Mouse (Mus musculus) kidney, adult 2 months (tissue): ENCODE data around the gene Dnajc7. TPM values are rescaled to one million over a fixed set of nuclear protein-coding genes. Genes with fewer than 3 reads are reported as not detected.

Source experiments
- DNase-seq: peaks from one replicate; pipeline ENCODE4 v3.0.0; 2021
- H3K27ac ChIP-seq: fragments of 200-500 bp; 2 replicates; pipeline ENCODE4 v1.5.1; 2012; ENCODE audit warnings: low read depth, low read length, control low read depth, inconsistent platforms; ENCODE audit not compliant: insufficient read depth
- H3K27me3 ChIP-seq: fragments of 200-500 bp; replicated peaks from 2 replicates; pipeline ENCODE4 v1.6.1; 2012; ENCODE audit warnings: mild to moderate bottlenecking, moderate library complexity, low read length, inconsistent platforms; ENCODE audit not compliant: control insufficient read depth, insufficient read depth
- H3K36me3 ChIP-seq: fragments of 200-500 bp; 2 replicates; pipeline ENCODE4 v1.6.1; 2012; ENCODE audit warnings: mild to moderate bottlenecking, moderate library complexity, low read length, inconsistent platforms; ENCODE audit not compliant: control insufficient read depth, insufficient read depth
- H3K4me1 ChIP-seq: fragments of 200-500 bp; 2 replicates; pipeline ENCODE4 v1.6.1; 2011; ENCODE audit warnings: low read length; ENCODE audit not compliant: control insufficient read depth, insufficient read depth
- H3K4me3 ChIP-seq: fragments of 200-500 bp; 2 replicates; pipeline ENCODE4 v1.5.1; 2011; ENCODE audit warnings: mild to moderate bottlenecking, low read depth, low read length, control low read depth; ENCODE audit not compliant: insufficient read depth
- CTCF ChIP-seq: fragments of 200-500 bp; conservative IDR thresholded peaks from 2 replicates; pipeline ENCODE4 v1.5.1; 2011; ENCODE audit warnings: low read depth, mild to moderate bottlenecking, control low read depth, low read length, moderate library complexity, mixed read lengths; ENCODE audit not compliant: insufficient read depth, insufficient read length
- POLR2A ChIP-seq: fragments of 200-500 bp; IDR thresholded peaks from one replicate; pipeline ENCODE4 v1.6.1; 2011; ENCODE audit warnings: low read depth, low read length, control low read depth
- WGBS: fragments of 180-500 bp; shearing (Covaris S2); methylation state at CpG from one replicate; pipeline ENCODE4 v1.1.7; 2018; 5-methylcytosine and 5-hydroxymethylcytosine counted together
- polyA plus RNA-seq: library from polyadenylated mRNA; depleted of rRNA; stranded (reverse); fragments of >200 nt; gene quantifications from 2 replicates; pipeline ENCODE4 v1.2.3, GENCODE M21; 2012

Dnajc7 gene
- polyA plus RNA-seq, 1 experiment, result 45.6 TPM

- WGBS, result 85% methylated on average over 5 of the region's 5 CpGs
These were observed 3.6 kb downstream of the Dnajc7 start for GRCm38 (mm10) chr11:100616332-100616731.

DNA sequence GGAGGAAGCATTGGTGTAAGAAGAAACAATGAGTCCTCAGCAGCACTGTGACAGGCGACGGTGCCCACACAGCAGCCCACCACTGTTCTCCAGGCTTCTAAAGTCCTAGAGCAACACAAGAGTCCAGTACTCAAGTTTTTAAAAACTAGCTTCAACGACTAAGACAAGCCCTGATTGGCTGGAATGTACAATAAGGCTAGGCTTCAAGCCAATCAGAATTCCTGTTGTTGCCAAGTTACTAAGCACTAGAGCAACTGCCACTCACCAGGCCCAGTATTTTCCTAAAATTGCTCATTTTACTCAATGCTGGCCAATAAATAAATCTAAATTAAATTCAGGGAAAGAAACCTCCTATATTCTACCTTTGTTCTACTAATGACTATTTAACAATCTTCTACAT lies 6.7 kb downstream of the Dnajc7 start:
- Histone ChIP-seq H3K27me3 (no peaks in the 10 kb centered on the region), H3K4me1 (peaks cover 17% of the 10 kb centered on the region; the same call in 1 of the 2 replicates), H3K36me3 (no peaks in the 10 kb centered on the region), H3K4me3 (no peak overlapping the region), H3K27ac (no peak overlapping the region)
- TF ChIP-seq POLR2A, result no peak
- TF ChIP-seq CTCF, result no peak
- DNase-seq, result peak; percentile 41
- WGBS, result 85% methylated on average over 3 of the region's 3 CpGs

More at GRCm38 (mm10) chr11:100616332-100616731, 3.6 kb downstream of the Dnajc7 start:
- H3K4me1 ChIP-seq, result peaks cover 7% of the 10 kb centered on the region; the same call in 1 of the 2 replicates
- H3K36me3 ChIP-seq, result no peaks in the 10 kb centered on the region
- no peak overlapping the region for H3K4me3 ChIP-seq
- no peak for DNase-seq
- TF ChIP-seq POLR2A (no peak), CTCF (no peak)
- no peaks in the 10 kb centered on the region for H3K27me3 ChIP-seq
- no peak overlapping the region for H3K27ac ChIP-seq

GRCm38 (mm10) chr11:100611627-100612026 lies 8.3 kb downstream of the Dnajc7 start:
- Histone ChIP-seq H3K27me3 (no peaks in the 10 kb centered on the region), H3K4me3 (no peak overlapping the region), H3K27ac (peak overlapping the region; percentile 3; the same call in 1 of the 2 replicates), H3K4me1 (peaks cover 16% of the 10 kb centered on the region; the same call in 1 of the 2 replicates), H3K36me3 (no peaks in the 10 kb centered on the region)
- no peak for DNase-seq
- no peak for TF ChIP-seq POLR2A
- peak; percentile 26; the same call in 1 of the 2 replicates for TF ChIP-seq CTCF
- WGBS, result 76% methylated on average over 6 of the region's 6 CpGs

DNA sequence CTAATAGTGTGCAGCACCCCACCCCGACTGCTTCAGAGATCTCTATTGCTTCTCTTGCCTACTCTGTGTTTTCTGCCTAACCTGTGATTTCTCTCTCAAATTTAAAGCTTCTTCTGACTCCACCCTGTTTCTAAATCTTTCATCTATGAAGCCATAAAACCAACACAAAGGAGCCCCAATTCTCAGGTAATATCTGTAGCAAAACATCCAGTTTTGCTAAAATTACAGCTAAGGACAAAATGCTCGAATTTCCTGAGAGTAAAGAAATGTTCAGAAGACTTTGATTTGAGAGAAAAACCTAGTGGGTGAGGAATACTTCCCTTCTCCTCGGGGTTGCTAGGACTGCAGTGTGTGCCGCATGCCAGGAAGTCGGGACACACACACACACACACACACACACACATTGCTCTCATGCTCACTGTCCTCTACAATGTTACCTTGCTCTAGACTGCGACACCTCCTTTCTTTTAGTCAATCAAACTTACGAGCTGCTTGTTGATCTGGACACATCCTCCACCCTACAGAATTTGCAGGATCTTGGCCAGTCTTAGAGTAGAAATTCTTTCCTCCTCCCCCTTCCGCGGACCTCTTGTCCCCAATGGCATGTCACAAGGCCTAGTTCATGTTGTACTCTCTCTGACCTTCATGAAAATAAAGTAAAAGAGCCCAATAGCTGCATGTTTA lies 9.8 kb downstream of the Dnajc7 start:
- Histone ChIP-seq H3K27me3 (no peaks in the 10 kb centered on the region), H3K4me3 (peak overlapping the region; percentile 27; the same call in 1 of the 2 replicates), H3K27ac (peak overlapping the region; percentile 91), H3K36me3 (no peaks in the 10 kb centered on the region), H3K4me1 (peaks cover 16% of the 10 kb centered on the region; the same call in 1 of the 2 replicates)
- TF ChIP-seq POLR2A (no peak), CTCF (no peak)
- peak; percentile 71 for DNase-seq
- 29% methylated on average over 9 of the region's 9 CpGs for WGBS

DNA sequence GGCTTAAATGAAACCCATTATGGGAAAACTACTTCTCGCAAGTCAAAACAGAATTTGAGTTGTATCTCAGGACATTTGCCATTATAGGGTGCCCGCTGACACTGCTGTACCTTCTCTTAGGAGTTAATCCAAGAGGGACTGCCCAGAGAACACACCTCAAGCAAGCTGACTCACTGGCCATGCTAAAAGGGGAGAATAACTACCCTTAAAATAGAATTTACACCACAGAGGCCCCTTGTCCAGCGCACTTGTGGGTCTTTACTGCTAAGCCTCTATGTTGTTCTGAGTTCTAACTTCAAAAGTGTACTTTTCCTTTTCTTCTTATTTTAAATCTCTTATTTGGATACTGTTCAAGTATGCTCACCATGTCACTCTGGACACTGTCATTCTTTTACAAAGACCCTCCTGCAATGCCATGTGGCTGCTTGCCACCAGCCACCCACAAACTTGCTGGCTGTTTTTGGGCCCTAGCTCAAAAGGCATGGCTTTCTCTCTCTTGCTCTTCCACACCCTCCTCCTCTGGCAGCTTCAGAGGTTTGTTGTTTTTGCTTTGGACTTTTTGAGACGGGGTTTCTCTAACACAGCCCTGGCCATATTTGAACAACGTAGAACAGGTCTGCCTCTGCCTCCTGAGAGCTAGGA lies 10.5 kb downstream of the Dnajc7 start:
- no peak for DNase-seq
- Histone ChIP-seq H3K27me3 (no peaks in the 10 kb centered on the region), H3K4me3 (no peak overlapping the region), H3K4me1 (peaks cover 17% of the 10 kb centered on the region; the same call in 1 of the 2 replicates), H3K36me3 (no peaks in the 10 kb centered on the region), H3K27ac (peak overlapping the region; percentile 91)
- no peak for TF ChIP-seq POLR2A
- TF ChIP-seq CTCF, result no peak
- WGBS, result 69% methylated on average over 5 of the region's 5 CpGs

GRCm38 (mm10) chr11:100608796-100609195 lies 11.2 kb downstream of the Dnajc7 start:
- Histone ChIP-seq H3K27ac (peak overlapping the region; percentile 24), H3K4me3 (no peak overlapping the region), H3K27me3 (no peaks in the 10 kb centered on the region), H3K36me3 (no peaks in the 10 kb centered on the region), H3K4me1 (peaks cover 18% of the 10 kb centered on the region; the same call in 1 of the 2 replicates)
- TF ChIP-seq POLR2A, result no peak
- WGBS, result 26% methylated on average over 4 of the region's 4 CpGs
- peak; percentile 36 for DNase-seq

- Histone ChIP-seq H3K27ac (no peak overlapping the region), H3K27me3 (no peaks in the 10 kb centered on the region), H3K4me3 (no peak overlapping the region), H3K4me1 (peaks cover 18% of the 10 kb centered on the region; the same call in 1 of the 2 replicates), H3K36me3 (no peaks in the 10 kb centered on the region)
- WGBS, result 85% methylated on average over 6 of the region's 6 CpGs
- no peak for DNase-seq
- TF ChIP-seq POLR2A (no peak), CTCF (no peak)
These were observed 12.8 kb downstream of the Dnajc7 start for GRCm38 (mm10) chr11:100607121-100607520.
